Mouse (Mus musculus) thymus, postnatal 0 days (tissue): Measurements from ENCODE around the gene Rab9. TPM values are rescaled to one million over a fixed set of nuclear protein-coding genes. Genes with fewer than 3 reads are reported as not detected.
"Not testable (repeated sequence)": the region's sequence is repeated elsewhere in the genome, so short reads cannot be mapped to it uniquely, and the experiment has no call there.

ENCODE experiments used
- DNase-seq: peaks from one replicate; pipeline ENCODE4 v3.0.0-alpha.2; 2015; ENCODE audit warnings: low spot score
- polyA plus RNA-seq: library from polyadenylated mRNA; unstranded; fragments of >200 nt; fragmentation: Nextera tagmentation; extraction: Ambion mirVana; gene quantifications from 2 replicates; pipeline ENCODE4 v1.2.1, GENCODE M21; 2015

The Rab9 gene
- polyA plus RNA-seq: 44.0 and 45.4 TPM in 2 replicates

GRCm38 (mm10) chrX:166479365-166479983 is at the start of gene Rab9:
Rab9 (minus strand) TSS chrX:166479867.
- DNase-seq: peak; percentile 90

DNA sequence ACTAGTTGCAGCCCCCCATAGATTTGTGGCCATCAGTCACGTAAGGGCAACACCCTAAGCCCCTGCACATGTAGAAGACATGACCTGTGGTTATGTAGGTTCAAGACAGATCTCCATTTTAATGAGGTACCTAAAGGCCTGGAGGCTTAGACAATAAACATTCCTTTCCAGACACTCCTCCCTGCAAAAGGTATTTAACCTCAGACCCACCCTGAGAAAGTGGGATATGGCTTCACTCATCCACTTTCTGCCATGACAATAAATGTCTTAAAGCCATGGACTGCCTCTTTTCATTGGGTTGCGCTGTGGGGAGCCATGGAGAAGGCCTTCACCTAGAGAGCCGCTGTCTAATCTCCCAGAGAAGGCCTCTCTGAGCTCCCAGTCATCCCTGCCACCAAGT is 48.5 kb upstream of the Rab9 start:
- DNase-seq: no peak

GRCm38 (mm10) chrX:166525637-166526315 is 46.1 kb upstream of the Rab9 start:
- DNase-seq: no peak

GRCm38 (mm10) chrX:166520782-166521181 is 41.1 kb upstream of the Rab9 start:
- DNase-seq: no peak

- DNase-seq: no peak
Observed at GRCm38 (mm10) chrX:166518345-166518744, 38.7 kb upstream of the Rab9 start, which contains the start of gene Tceanc. Tceanc (minus strand) TSS chrX:166518567.

GRCm38 (mm10) chrX:166516631-166517030 is 37.0 kb upstream of the Rab9 start:
- no peak for DNase-seq

- no peak for DNase-seq
Observed at GRCm38 (mm10) chrX:166515923-166516322, 36.3 kb upstream of the Rab9 start.

GRCm38 (mm10) chrX:166514035-166514434 is 34.4 kb upstream of the Rab9 start:
- not testable (repeated sequence) for DNase-seq

DNA sequence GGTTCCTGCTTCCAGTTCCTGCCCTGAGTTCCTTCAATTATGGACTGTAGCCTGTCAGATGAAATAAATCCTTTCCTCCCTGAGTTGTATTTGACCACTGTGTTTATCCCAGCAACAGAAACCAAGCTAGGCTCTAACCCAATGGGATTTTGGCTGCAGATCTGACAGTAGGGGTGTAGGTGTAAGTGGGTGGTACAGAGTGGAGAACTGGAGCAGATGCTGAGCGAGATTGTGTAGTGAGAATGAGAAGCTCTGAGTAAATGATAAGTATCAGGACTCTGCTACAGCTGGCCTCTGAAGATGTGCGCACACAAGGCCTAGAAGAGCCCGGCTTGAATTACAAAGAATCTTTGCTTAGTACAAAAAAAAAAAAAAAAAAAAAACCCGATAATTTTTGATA is 32.4 kb upstream of the Rab9 start:
- DNase-seq: no peak

GRCm38 (mm10) chrX:166511107-166511506 is 31.4 kb upstream of the Rab9 start:
- no peak for DNase-seq

DNA sequence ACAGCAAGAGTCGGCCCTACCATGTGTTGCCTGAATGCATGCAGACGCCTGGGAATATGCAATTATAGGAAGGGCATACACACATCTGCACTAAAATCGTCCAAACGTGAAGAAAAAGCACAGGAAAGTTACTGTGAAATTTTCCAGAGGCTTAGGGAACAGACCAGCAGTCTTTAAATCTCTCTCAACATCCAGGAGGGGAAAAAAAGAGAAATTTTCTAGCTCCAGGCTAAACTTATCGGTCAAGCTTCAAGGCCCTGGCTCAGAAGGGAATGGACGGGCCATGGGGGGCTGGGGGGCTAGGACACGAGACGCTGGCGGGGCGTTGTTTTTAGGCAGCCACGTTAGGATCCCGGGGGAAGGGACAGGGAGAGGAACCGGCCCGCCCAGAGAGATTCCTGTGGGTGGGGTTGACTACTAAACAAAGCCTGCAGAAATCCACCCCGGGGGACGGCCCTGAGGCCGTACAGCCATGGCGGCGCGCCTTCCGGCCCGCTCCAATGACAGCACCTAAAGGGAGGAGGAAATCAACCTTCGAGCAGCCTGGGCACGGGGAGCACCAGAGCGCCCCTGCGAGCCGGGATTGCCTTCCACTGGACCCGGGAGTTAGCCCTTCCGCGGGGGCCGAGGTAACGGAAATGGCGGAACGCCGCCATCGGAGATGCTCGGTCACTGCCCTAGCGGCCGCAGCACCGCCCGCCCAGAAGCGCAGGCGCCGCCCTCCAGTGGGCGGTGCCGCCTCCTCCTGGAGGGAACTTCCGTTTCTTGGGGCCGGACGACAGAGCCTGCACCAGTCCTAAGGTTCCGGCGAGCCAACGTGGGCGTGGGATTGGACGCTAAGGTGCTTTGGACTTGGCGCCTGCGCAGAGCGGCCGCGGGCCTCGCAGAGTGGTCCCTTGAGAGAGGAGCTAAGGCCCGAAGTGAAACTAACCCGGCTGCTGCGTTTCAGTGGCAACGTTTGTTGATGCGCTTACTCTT is 30.4 kb upstream of the Rab9 start:
- peak; percentile 94 for DNase-seq

- no peak for DNase-seq
Observed at GRCm38 (mm10) chrX:166504421-166504820, 24.8 kb upstream of the Rab9 start.

DNA sequence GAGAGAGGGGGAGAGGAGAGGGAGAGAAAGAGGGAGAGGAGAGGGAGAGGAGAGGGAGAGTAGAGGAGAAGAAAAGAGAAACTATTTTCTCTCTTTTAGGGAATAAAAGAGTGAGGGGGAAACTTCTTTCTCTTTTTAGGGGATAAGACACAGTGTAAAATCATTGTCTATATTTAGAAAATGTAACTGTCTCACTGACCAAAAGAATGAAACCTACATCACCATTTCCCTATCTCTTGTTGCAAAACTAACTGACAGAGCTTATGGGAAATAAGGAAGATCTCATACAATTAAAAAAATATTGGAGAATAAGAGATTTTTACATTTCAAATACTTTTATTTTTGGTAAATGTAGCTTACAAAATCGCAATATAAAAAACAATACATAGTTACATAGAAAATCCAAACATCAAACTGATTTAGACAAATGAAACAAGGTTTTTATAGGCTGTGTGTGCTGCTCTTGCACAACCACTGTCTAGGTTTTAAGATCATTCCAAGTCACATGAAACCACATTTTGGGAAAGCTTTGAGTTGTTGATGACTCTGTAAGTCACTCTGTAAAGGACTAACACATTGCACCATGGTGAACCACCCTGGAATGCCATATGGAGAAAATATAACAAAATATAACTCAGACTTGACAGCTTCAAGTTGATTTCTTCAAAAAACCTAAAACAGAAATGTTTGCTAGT is 20.0 kb upstream of the Rab9 start:
- DNase-seq: no peak

GRCm38 (mm10) chrX:166497771-166498170 is 18.1 kb upstream of the Rab9 start:
- no peak for DNase-seq

- no peak for DNase-seq
Observed at GRCm38 (mm10) chrX:166495052-166495451, 15.4 kb upstream of the Rab9 start.

DNA sequence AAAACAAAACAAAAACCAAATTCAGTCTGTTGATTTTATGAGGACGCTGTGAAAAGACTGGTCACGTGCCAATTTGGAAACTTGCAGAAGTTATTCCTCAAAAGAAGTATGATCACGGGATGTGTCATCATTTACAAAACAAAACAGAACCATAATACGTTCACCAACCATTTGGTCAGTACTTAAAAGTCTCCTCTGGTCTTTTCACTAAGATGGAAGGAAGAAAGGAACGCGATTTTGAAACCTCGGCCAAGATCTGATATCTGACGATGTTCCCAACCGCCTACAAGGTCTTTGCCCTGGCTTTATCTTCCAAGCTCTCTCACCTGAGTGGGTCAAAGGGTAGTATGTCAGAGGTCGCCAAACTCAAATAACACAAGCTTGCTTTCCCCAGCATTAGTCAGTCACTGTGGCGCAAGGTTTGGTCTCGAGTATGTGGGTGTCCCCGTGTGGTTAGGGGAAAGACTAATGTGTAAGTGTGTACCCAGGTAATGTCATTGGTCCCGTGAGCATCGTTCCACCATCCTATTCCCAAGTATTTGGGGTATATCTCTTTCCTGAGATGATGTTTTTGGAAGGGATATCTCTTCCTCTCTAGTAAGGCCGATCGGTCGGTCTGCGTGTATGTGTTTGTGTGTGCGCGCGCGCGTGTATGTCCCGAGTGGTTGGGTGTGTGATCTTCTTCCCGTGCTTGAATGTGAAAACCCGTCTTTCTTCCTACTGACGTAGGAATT is 869 bp downstream of the Rab9 start:
- DNase-seq: no peak

DNA sequence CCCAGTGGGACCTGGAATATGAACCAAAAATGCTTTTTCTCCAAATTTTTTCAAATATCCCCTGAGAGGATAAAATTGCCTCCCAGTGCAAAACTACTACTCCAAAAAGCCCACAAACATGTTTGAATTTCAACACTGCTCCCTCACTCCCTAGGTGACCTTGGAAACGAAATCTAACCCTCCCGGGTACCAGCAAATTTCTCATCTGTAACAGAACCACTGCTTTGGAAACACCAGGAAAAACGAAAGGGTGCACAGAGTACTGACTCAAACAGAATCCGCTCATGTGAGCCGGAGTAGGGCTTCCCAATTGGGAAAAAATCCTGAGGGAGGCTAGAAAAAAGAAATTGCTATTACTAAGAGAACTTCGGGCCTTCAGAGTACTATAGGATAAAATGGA is 2.3 kb downstream of the Rab9 start:
- DNase-seq: no peak

GRCm38 (mm10) chrX:166472612-166473011 is 7.1 kb downstream of the Rab9 start:
- no peak for DNase-seq

GRCm38 (mm10) chrX:166468321-166468720 is 11.3 kb downstream of the Rab9 start:
- no peak for DNase-seq

DNA sequence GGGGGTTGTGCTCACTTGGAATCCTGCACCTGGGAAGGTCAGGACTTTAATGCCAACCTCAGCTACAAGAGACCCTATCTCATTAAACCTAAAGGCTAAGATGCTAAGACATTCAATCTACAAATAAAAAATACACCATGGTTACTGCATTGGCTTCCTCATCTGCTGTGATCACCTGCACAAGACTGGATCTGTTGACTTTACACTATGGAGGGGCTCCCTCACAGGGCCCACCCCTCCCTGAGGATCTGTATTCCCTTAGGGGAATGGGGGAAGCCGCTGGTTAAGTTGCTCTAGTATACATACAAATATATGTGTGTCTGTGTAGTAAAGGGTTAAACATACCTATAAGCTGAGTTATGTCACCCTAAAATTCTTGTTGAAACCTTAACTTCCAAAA is 24.1 kb downstream of the Rab9 start:
- no peak for DNase-seq

DNA sequence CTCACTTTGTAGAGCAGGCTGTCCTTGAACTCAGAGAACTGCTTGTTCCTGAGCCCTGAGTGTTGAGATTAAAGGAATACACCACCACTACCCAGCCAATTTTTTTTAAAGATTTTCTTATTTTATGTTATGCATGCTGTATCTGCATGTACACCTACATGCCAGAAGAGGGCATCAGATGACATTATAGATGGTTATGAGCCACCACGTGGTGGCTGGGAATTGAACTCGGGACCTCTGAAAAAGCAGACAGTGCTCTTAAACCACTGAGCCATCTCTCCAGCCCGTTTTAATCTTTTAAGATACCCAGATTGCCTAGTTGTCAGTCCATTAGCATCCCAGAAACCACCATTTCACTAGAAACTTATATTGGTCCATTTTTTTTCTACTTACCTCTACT is 25.3 kb downstream of the Rab9 start:
- no peak for DNase-seq
